Mouse (Mus musculus) urinary bladder, postnatal 25 days (tissue): ENCODE data around the gene Shprh.
"Not testable (repeated sequence)": the region's sequence is repeated elsewhere in the genome, so short reads cannot be mapped to it uniquely, and the experiment has no call there.

Source experiments
- DNase-seq: peaks from one replicate; pipeline ENCODE4 v3.0.0; 2022; ENCODE audit warnings: low spot score

Gene Shprh

DNA sequence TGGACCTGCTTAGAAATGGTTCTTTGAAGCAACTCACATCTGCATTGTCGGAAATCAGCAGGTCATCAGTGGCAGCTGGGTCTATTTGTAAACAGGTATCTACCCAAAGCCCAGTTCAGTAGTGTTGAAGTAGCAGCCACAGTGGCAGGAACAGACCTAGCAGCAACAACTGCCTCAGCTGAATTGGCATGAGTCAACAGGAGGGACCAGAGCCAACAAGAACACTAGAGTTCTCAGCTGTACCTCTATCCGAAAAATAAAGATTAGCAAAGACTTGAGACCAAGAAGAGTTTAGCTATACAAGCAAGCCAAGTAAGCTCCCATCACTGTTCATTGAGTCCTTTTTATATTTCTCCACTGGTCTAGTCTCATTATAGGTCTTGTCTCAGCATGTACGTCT, 99.0 kb downstream of the Shprh start:
- DNase-seq: no peak

DNA sequence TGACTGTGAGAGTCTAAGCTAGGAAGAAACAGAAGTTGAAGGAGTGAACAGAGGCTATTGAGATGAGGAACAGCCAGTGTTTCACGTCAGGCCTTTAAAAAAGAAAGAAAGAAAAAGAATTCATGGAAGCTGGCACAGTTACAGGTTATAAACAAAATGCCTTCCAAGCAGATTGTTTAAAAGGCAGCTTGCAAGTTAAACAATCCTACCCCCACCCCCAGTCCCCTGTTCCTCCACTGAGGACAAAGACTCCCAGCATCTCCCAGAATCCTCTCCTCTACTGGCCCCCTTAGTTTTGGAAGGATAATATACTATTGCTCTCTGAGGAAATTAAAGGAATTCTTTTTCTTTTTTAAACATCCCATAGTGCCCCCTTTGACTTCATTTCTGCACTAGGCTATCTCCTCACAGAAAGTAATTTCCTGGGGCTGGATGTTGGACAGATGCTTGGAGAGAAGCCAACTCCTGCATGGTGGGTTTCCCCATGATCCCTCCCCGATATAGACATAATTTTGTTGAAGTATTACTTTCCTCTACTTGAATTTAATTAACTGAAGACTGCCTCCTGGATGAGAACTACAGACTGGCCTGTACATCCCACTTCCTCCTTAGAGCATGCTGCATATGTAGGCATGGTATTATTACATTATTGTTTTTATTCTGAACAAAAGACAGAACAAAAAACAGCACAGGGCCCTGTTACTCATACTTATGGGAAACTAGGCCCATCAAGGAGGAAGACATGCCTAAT, 101.2 kb downstream of the Shprh start:
- no peak for DNase-seq

GRCm38 (mm10) chr10:11253581-11253980, 104.4 kb downstream of the Shprh start:
- DNase-seq: not testable (repeated sequence)

- no peak for DNase-seq
These were observed 110.9 kb downstream of the Shprh start for GRCm38 (mm10) chr10:11260119-11260518.

- not testable (repeated sequence) for DNase-seq
These were observed 113.1 kb downstream of the Shprh start for GRCm38 (mm10) chr10:11262292-11262691.

DNA sequence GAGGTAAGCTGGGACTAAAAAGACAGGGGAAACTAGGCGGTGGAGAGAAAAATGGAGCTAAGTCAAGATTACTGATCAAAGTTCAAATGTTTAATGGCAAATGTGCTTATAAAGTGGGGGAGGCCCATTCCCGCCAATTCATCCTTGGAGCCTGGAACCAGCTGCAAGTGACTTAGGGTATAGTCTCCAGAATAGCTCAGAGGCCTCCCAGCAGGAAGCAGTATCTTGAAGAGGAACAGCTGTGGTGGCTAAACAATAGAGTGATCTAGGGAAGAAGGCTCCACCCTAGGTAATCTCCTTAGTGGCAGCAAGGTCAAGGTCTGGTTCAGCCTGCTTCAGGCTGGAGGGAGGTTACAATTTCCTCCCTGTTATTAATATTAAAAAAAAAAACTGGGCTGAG, 114.6 kb downstream of the Shprh start:
- not testable (repeated sequence) for DNase-seq
